Mouse (Mus musculus) neural tube, embryonic 13.5 days (tissue): ENCODE data around the gene Phospho1. TPM values are rescaled to one million over a fixed set of nuclear protein-coding genes. Genes with fewer than 3 reads are reported as not detected.

Source experiments
- ATAC-seq: fragments of 200-750 bp; cut with Nextera tagmentation; 2 replicates; pipeline ENCODE4 v1.8.0; 2017; ENCODE audit warnings: low read depth, mild to moderate bottlenecking, moderate TSS enrichment, moderate library complexity
- H3K27ac ChIP-seq: fragments of 300-500 bp; sonication (generic); replicated peaks from 2 replicates; pipeline ENCODE4 v1.5.1; 2015; ENCODE audit warnings: moderate library complexity, mild to moderate bottlenecking, inconsistent platforms
- H3K27me3 ChIP-seq: fragments of 300-500 bp; sonication (generic); 2 replicates; pipeline ENCODE4 v1.6.1; 2015; ENCODE audit warnings: mild to moderate bottlenecking, inconsistent platforms
- H3K36me3 ChIP-seq: fragments of 300-500 bp; sonication (generic); 2 replicates; pipeline ENCODE4 v1.6.1; 2015; ENCODE audit warnings: mild to moderate bottlenecking, inconsistent platforms
- H3K4me1 ChIP-seq: fragments of 300-500 bp; sonication (generic); replicated peaks from 2 replicates; pipeline ENCODE4 v1.6.1; 2015; ENCODE audit warnings: inconsistent platforms
- H3K4me2 ChIP-seq: fragments of 300-500 bp; sonication (generic); 2 replicates; pipeline ENCODE4 v1.6.1; 2015; ENCODE audit warnings: inconsistent platforms, mild to moderate bottlenecking, moderate library complexity
- H3K4me3 ChIP-seq: fragments of 300-500 bp; sonication (generic); 2 replicates; pipeline ENCODE4 v1.5.1; 2015; ENCODE audit warnings: mild to moderate bottlenecking, inconsistent platforms
- H3K9ac ChIP-seq: fragments of 300-500 bp; sonication (generic); 2 replicates; pipeline ENCODE4 v1.6.1; 2015; ENCODE audit warnings: moderate library complexity, mild to moderate bottlenecking, inconsistent platforms
- H3K9me3 ChIP-seq: fragments of 300-500 bp; sonication (generic); 2 replicates; pipeline ENCODE4 v1.6.1; 2016; ENCODE audit warnings: inconsistent platforms
- WGBS: fragments of 180-500 bp; shearing (Covaris S2); methylation state at CpG from one replicate; pipeline ENCODE4 v1.1.7; 2015; 5-methylcytosine and 5-hydroxymethylcytosine counted together
- polyA plus RNA-seq: library from polyadenylated mRNA; unstranded; fragments of >200 nt; fragmentation: Nextera tagmentation; extraction: Ambion mirVana; gene quantifications from 2 replicates; pipeline ENCODE4 v1.2.1, GENCODE M21; 2015

Phospho1 gene
- polyA plus RNA-seq, 1 experiment from 2014 or later: not detected

- Histone ChIP-seq H3K9ac (no peak overlapping the region), H3K4me2 (no peak overlapping the region), H3K27me3 (no peaks in the 10 kb centered on the region), H3K4me3 (no peak overlapping the region), H3K9me3 (no peaks in the 10 kb centered on the region), H3K36me3 (no peaks in the 10 kb centered on the region), H3K4me1 (0 out of 2 replicates have a peak, but pooled peaks cover 5% of the 10 kb centered on the region), H3K27ac (no peak overlapping the region)
- WGBS: 75% methylated on average over 5 of the region's 5 CpGs
- ATAC-seq: no peak
Observed at GRCm38 (mm10) chr11:95814857-95815256, 9.4 kb upstream of the Phospho1 start.

DNA sequence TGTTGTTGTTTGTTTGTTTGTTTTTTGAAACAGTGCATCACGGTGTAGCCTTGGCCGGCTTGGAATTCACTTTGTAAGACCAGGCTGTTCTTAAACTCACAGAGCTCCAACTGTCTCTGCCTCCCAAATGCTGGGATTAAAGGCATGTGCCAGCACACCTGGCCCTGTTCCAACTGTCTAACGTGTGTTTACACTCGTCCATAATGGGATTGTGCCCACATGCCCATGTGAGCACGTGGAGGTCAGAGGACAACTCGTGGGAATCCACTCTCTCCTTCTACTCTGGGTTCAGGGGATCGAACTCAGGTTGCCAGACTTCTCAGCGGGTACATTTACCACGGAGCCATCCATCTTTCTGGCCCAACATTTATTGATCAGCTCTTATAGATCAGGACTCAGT lies 8.9 kb upstream of the Phospho1 start:
- no peak overlapping the region for H3K4me2 ChIP-seq
- no peak overlapping the region for H3K9ac ChIP-seq
- H3K27me3 ChIP-seq: no peaks in the 10 kb centered on the region
- H3K4me1 ChIP-seq: 0 out of 2 replicates have a peak, but pooled peaks cover 3% of the 10 kb centered on the region
- H3K36me3 ChIP-seq: no peaks in the 10 kb centered on the region
- no peak overlapping the region for H3K4me3 ChIP-seq
- WGBS: 81% methylated on average over 9 of the region's 9 CpGs
- H3K27ac ChIP-seq: no peak overlapping the region
- no peak for ATAC-seq
- no peaks in the 10 kb centered on the region for H3K9me3 ChIP-seq

DNA sequence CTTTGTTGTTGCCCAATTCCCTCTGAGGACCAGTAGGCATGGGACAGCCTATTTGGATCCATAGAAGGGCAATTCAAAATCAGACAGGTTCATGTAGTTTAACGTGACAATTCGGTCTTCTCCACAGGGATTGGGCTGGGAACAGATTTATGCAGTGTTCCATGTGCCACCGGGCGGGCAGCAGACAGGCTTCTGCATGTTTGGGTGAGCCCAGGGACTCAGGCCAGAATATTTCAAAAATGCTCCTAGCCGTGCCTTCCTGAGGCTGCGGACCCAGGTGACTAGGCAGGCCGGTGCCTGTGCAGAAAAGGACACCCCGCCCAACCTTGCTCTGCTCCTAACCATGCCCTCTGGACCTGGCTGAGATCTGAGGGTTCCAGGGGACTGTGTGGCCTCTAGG lies 5.2 kb upstream of the Phospho1 start:
- H3K4me1 ChIP-seq: peaks cover 7% of the 10 kb centered on the region; the same call in 1 of the 2 replicates
- no peaks in the 10 kb centered on the region for H3K9me3 ChIP-seq
- WGBS: 88% methylated on average over 8 of the region's 8 CpGs
- no peak overlapping the region for H3K27ac ChIP-seq
- H3K4me3 ChIP-seq: no peak overlapping the region
- no peak overlapping the region for H3K9ac ChIP-seq
- ATAC-seq: no peak
- peaks cover 15% of the 10 kb centered on the region for H3K27me3 ChIP-seq
- no peak overlapping the region for H3K4me2 ChIP-seq
- H3K36me3 ChIP-seq: no peaks in the 10 kb centered on the region

DNA sequence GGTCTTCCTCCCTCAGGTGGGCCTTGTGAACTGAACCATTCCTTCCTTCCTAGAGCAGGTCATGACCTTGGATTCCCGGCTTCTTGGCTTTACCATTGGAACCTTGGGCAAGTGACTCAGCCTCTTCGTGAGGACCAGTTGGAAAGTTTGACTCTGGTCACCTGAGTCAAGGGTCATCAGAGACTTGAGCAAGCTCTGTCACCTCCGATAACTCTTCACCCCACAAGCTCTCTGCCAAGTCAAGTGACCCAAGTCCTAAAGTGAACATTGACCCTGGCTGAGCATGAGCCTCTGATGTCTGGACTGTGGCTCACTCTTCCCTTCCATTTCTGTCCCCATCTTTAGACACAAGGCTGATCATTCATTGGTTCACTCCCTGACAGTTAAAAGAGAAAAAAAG lies 2.8 kb upstream of the Phospho1 start:
- ATAC-seq: no peak
- Histone ChIP-seq H3K9me3 (no peaks in the 10 kb centered on the region), H3K27me3 (peaks cover 33% of the 10 kb centered on the region), H3K4me2 (no peak overlapping the region), H3K4me1 (peaks cover 13% of the 10 kb centered on the region), H3K27ac (no peak overlapping the region), H3K4me3 (no peak overlapping the region), H3K36me3 (no peaks in the 10 kb centered on the region), H3K9ac (no peak overlapping the region)
- 90% methylated on average over 3 of the region's 3 CpGs for WGBS

DNA sequence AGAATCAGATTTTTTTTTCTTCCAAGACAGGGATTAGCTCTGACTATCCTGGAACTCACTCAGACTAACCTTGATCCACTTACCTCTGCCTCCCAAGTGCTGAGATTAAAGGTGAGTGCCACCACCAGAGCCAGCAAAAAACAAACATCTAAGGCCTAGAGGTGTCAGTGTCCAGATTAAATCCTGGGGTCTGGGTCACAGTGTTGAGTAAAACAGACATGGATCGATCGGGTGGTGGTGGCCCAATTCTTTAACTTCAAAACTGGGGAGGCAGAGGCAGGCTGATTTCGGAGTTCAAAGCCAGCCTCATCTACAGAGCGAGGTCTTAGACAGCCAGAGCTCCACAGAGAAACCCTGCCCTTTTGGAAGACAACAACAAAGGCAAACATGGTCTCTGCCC lies 1.9 kb upstream of the Phospho1 start:
- no peak for ATAC-seq
- Histone ChIP-seq H3K4me3 (no peak overlapping the region), H3K9me3 (no peaks in the 10 kb centered on the region), H3K36me3 (no peaks in the 10 kb centered on the region), H3K4me2 (no peak overlapping the region), H3K27me3 (peaks cover 43% of the 10 kb centered on the region), H3K4me1 (peaks cover 13% of the 10 kb centered on the region), H3K9ac (no peak overlapping the region), H3K27ac (no peak overlapping the region)
- WGBS: 90% methylated on average over 4 of the region's 4 CpGs

DNA sequence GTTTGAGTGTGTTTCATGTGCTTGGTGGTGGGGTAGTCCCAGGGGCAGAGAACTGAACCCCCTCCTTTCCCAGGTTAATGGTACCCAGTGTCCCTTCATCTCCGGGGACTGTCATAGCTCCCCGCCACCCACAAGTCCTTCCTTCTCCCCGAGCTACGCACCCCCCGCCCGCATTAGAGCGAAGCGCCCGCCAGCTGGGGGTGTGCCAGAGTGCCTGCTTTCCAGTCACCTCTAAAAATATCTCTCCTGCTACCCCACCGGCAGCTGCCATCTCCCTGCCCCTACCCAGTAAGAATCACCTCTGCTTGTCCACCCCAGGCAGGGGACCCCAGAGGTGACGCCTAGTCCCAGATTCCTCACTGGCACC lies 561 bp downstream of the Phospho1 start:
- Histone ChIP-seq H3K36me3 (no peaks in the 10 kb centered on the region), H3K4me1 (peaks cover 16% of the 10 kb centered on the region), H3K4me3 (peak overlapping the region; percentile 61), H3K9ac (peak overlapping the region; percentile 77), H3K27ac (no peak overlapping the region), H3K4me2 (peak overlapping the region; percentile 98), H3K9me3 (no peaks in the 10 kb centered on the region), H3K27me3 (peaks cover 66% of the 10 kb centered on the region)
- 2% methylated on average over 11 of the region's 11 CpGs for WGBS
- peak; percentile 33; the same call in 1 of the 2 replicates for ATAC-seq

DNA sequence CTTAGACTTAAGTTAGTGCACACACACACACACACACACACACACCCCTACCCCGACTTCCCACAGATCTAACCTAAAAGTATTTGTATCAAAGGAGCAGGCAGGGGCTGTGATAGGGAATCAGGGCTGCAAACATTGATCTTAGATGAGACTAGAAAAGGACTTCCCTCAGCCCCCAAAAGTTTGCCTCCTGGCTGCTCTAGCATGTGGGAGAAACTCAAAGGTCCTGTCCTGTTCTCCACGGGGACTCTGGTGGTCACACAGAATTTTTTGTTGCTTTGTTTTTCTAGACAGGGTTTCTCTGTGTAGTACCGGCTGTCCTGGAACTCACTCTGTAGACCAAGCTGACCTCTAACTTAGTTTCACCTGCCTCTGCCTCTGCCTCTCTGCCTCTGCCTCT lies 1.3 kb downstream of the Phospho1 start:
- no peak for ATAC-seq
- peaks cover 73% of the 10 kb centered on the region for H3K27me3 ChIP-seq
- WGBS: 59% methylated on average over 3 of the region's 3 CpGs
- H3K4me1 ChIP-seq: peaks cover 23% of the 10 kb centered on the region
- no peak overlapping the region for H3K27ac ChIP-seq
- H3K9me3 ChIP-seq: no peaks in the 10 kb centered on the region
- H3K4me3 ChIP-seq: no peak overlapping the region
- H3K36me3 ChIP-seq: no peaks in the 10 kb centered on the region
- no peak overlapping the region for H3K9ac ChIP-seq
- no peak overlapping the region for H3K4me2 ChIP-seq

- 47% methylated on average over 6 of the region's 6 CpGs for WGBS
Observed at GRCm38 (mm10) chr11:95826317-95827167, 2.2 kb downstream of the Phospho1 start.

DNA sequence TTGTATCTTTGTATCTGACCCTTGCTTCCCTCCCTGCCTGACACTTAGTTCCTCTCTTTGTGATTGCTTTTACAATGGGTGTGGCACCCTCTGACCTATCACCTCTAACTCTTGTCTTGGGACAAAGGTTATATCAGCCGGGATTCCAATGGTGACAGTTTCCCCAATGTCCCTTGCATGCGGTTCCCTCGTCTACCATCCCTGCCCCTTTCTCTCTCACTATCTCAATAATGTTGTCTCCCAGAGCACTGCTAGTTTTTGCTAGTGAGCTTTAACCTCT lies 2.8 kb downstream of the Phospho1 start:
- Histone ChIP-seq H3K9me3 (no peaks in the 10 kb centered on the region), H3K27me3 (peaks cover 88% of the 10 kb centered on the region), H3K4me1 (peaks cover 33% of the 10 kb centered on the region), H3K27ac (no peak overlapping the region), H3K9ac (no peak overlapping the region), H3K4me2 (no peak overlapping the region), H3K36me3 (no peaks in the 10 kb centered on the region), H3K4me3 (no peak overlapping the region)
- ATAC-seq: no peak
- 17% methylated on average over 3 of the region's 3 CpGs for WGBS

More at GRCm38 (mm10) chr11:95826317-95827167, 2.2 kb downstream of the Phospho1 start:
- Histone ChIP-seq H3K9me3 (no peaks in the 10 kb centered on the region), H3K27me3 (peaks cover 82% of the 10 kb centered on the region), H3K9ac (no peak overlapping the region), H3K4me3 (no peak overlapping the region), H3K4me1 (peaks cover 33% of the 10 kb centered on the region), H3K4me2 (no peak overlapping the region), H3K36me3 (no peaks in the 10 kb centered on the region), H3K27ac (no peak overlapping the region)
- no peak for ATAC-seq

GRCm38 (mm10) chr11:95827464-95828085 lies 3.3 kb downstream of the Phospho1 start:
- H3K27ac ChIP-seq: no peak overlapping the region
- H3K36me3 ChIP-seq: no peaks in the 10 kb centered on the region
- peaks cover 91% of the 10 kb centered on the region for H3K27me3 ChIP-seq
- no peak overlapping the region for H3K4me3 ChIP-seq
- H3K4me2 ChIP-seq: no peak overlapping the region
- no peak overlapping the region for H3K9ac ChIP-seq
- WGBS: 21% methylated on average over 3 of the region's 3 CpGs
- no peak for ATAC-seq
- peaks cover 33% of the 10 kb centered on the region for H3K4me1 ChIP-seq
- H3K9me3 ChIP-seq: no peaks in the 10 kb centered on the region

- no peak for ATAC-seq
- Histone ChIP-seq H3K36me3 (no peaks in the 10 kb centered on the region), H3K4me3 (no peak overlapping the region), H3K9me3 (no peaks in the 10 kb centered on the region), H3K27ac (no peak overlapping the region), H3K4me2 (no peak overlapping the region), H3K27me3 (peaks cover 91% of the 10 kb centered on the region), H3K4me1 (peaks cover 36% of the 10 kb centered on the region), H3K9ac (no peak overlapping the region)
- WGBS: 79% methylated on average over 11 of the region's 11 CpGs
Observed at GRCm38 (mm10) chr11:95828181-95828964, 4.1 kb downstream of the Phospho1 start.

DNA sequence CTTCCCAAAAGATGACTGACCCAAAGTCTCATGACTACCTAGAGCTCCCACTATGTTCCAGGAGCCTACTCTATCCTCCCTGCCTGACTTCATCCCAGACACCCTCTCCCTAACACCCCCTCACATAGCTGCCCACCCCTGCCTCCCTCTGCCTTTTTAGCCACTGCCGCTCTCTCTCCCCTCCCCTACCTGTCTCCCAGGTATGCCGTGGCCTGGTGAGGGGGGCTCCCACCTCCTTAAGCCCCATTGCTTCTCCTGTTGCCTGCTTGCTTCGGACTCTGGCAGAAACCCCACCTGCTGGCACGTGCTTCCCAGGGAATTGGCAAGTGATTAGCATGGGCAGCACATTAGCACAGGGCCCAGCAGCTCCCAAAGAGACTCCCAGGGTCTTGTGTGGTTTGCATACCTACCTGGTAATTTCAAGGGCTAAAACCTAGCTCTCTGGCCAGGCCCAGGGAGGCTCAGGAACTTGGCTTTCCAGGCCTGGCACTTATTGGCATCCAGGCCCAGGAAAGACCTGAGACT lies 5.3 kb downstream of the Phospho1 start:
- no peaks in the 10 kb centered on the region for H3K36me3 ChIP-seq
- H3K4me3 ChIP-seq: no peak overlapping the region
- H3K9ac ChIP-seq: no peak overlapping the region
- H3K9me3 ChIP-seq: no peaks in the 10 kb centered on the region
- H3K27me3 ChIP-seq: peaks cover 96% of the 10 kb centered on the region
- H3K4me2 ChIP-seq: no peak overlapping the region
- no peak for ATAC-seq
- H3K4me1 ChIP-seq: peaks cover 42% of the 10 kb centered on the region
- WGBS: 38% methylated on average over 4 of the region's 4 CpGs
- H3K27ac ChIP-seq: no peak overlapping the region
